Mouse (Mus musculus): ENCODE results near the gene Trim24.

DNA sequence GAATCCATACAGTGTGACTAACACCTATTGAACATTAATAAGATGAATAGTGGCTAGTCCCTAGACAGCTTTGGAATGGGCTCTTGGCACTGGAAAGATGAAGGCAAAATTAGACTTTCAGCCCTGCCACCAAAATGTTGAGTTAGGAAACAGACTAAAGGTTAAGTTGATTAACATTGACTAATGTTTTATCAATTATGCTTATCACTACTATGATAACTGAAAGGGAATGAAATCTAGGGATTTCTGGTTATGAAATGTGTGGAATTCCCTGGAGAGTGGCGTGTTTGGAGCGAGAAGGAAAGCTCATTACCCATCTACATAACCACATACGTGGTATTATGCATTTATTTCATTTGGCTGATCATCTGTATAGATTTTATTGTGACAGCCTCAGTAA is 41.7 kb upstream of the Trim24 start:
- no peak for TF ChIP-seq CTCF (IDR thresholded peaks at IDR 0.05; ENCODE audit: low read depth)
- TF ChIP-seq EP300 (IDR thresholded peaks at IDR 0.05; ENCODE audit: low read depth), result no peak
